ENCODE assay signal across 17 mouse cellular contexts in genomic region chr1:164317261-164317660, GRCm38 (mm10). TPM values are rescaled to one million over a fixed set of nuclear protein-coding genes. Genes with fewer than 3 reads are reported as not detected.
DNase-seq lines count a peak whose midpoint lies in the region; ATAC-seq lines count a peak whose summit lies in the region.
"Had no signal": no experiment of that assay in that cellular context is flagged by ENCODE, and none has a peak within 500 bp of the region (broad histone marks: within the 10 kb centered on the region; RNA-seq: fewer than 3 reads in every experiment).

No protein-coding gene starts in this region.

- H3K36me3 ChIP-seq in forebrain, embryonic 16.5 days (ENCODE audit: control insufficient read depth, insufficient read depth) = no peaks in the 10 kb centered on the region
- H3K36me3 ChIP-seq in forebrain, embryonic 11.5 days (ENCODE audit: control insufficient read depth, insufficient read depth, low read length) = no peaks in the 10 kb centered on the region; the same call in 1 of the 2 replicates
- peaks cover 7% of the 10 kb centered on the region for H3K36me3 ChIP-seq in hindbrain, embryonic 13.5 days
- no peaks in the 10 kb centered on the region; the same call in 1 of the 2 replicates for H3K36me3 ChIP-seq in hindbrain, embryonic 16.5 days (ENCODE audit: control insufficient read depth, insufficient read depth, low read length)
- peaks cover 8% of the 10 kb centered on the region; the same call in 1 of the 2 replicates for H3K36me3 ChIP-seq in midbrain, embryonic 14.5 days (ENCODE audit: control insufficient read depth, insufficient read depth, low read length)
- H3K36me3 ChIP-seq in midbrain, embryonic 11.5 days (ENCODE audit: control insufficient read depth, insufficient read depth, low read length) = no peaks in the 10 kb centered on the region

- no peak overlapping the region for H3K27ac ChIP-seq in forebrain, embryonic 16.5 days (ENCODE audit: low read length)
- H3K27ac ChIP-seq in forebrain, embryonic 11.5 days (ENCODE audit: low read depth, low read length) = no peak overlapping the region
- no peak overlapping the region for H3K27ac ChIP-seq in hindbrain, embryonic 13.5 days
- no peak overlapping the region for H3K27ac ChIP-seq in hindbrain, embryonic 16.5 days (ENCODE audit: low read depth, low read length)
- H3K27ac ChIP-seq in midbrain, embryonic 14.5 days (replicated peaks; ENCODE audit: low read depth, low read length) = 0 out of 2 replicates have a peak overlapping the region, but pooled peaks have one; percentile 5
- no peak overlapping the region for H3K27ac ChIP-seq in midbrain, embryonic 11.5 days (ENCODE audit: low read depth, low read length)
- H3K27ac ChIP-seq: embryonic facial prominence, embryonic 12.5 days; limb, embryonic 10.5 days; macrophage; stomach, embryonic 15.5 days had no signal

- H3K4me2 ChIP-seq in forebrain, embryonic 16.5 days (ENCODE audit: low read length) = no peak overlapping the region
- H3K4me2 ChIP-seq in forebrain, embryonic 11.5 days (ENCODE audit: low read depth, low read length, severe bottlenecking) = no peak overlapping the region
- no peak overlapping the region for H3K4me2 ChIP-seq in hindbrain, embryonic 13.5 days
- H3K4me2 ChIP-seq in hindbrain, embryonic 16.5 days (ENCODE audit: low read length) = no peak overlapping the region
- H3K4me2 ChIP-seq in midbrain, embryonic 14.5 days (ENCODE audit: low read length) = no peak overlapping the region
- no peak overlapping the region for H3K4me2 ChIP-seq in midbrain, embryonic 11.5 days
- H3K4me2 ChIP-seq: embryonic facial prominence, embryonic 12.5 days; stomach, embryonic 15.5 days had no signal

- whole genome bisulfite sequencing in forebrain, embryonic 16.5 days = 87% methylated on average over 9 of the region's 9 CpGs
- 83% methylated on average over 9 of the region's 9 CpGs for WGBS in forebrain, embryonic 11.5 days
- 86% methylated on average over 9 of the region's 9 CpGs for WGBS in hindbrain, embryonic 13.5 days
- WGBS in hindbrain, embryonic 16.5 days = 78% methylated on average over 9 of the region's 9 CpGs
- 87% methylated on average over 9 of the region's 9 CpGs for WGBS in midbrain, embryonic 14.5 days
- WGBS in midbrain, embryonic 11.5 days = 89% methylated on average over 9 of the region's 9 CpGs

- no peaks in the 10 kb centered on the region for H3K9me3 ChIP-seq in forebrain, embryonic 16.5 days (ENCODE audit: control insufficient read depth, low read length)
- H3K9me3 ChIP-seq in forebrain, embryonic 11.5 days (ENCODE audit: control insufficient read depth, low read length) = no peaks in the 10 kb centered on the region
- no peaks in the 10 kb centered on the region for H3K9me3 ChIP-seq in hindbrain, embryonic 13.5 days
- no peaks in the 10 kb centered on the region for H3K9me3 ChIP-seq in hindbrain, embryonic 16.5 days (ENCODE audit: control insufficient read depth, low read length)
- no peaks in the 10 kb centered on the region for H3K9me3 ChIP-seq in midbrain, embryonic 14.5 days (ENCODE audit: control insufficient read depth, low read length)
- no peaks in the 10 kb centered on the region for H3K9me3 ChIP-seq in midbrain, embryonic 11.5 days (ENCODE audit: control insufficient read depth, low read length)
- H3K9me3 ChIP-seq: embryonic facial prominence, embryonic 12.5 days; limb, embryonic 10.5 days; stomach, embryonic 15.5 days had no signal

- no peaks in the 10 kb centered on the region for H3K27me3 ChIP-seq in forebrain, embryonic 16.5 days (replicated peaks; ENCODE audit: control insufficient read depth, insufficient read depth, low read length)
- no peaks in the 10 kb centered on the region for H3K27me3 ChIP-seq in forebrain, embryonic 11.5 days (ENCODE audit: control insufficient read depth, insufficient read depth, low read length)
- no peaks in the 10 kb centered on the region for H3K27me3 ChIP-seq in hindbrain, embryonic 13.5 days
- no peaks in the 10 kb centered on the region for H3K27me3 ChIP-seq in hindbrain, embryonic 16.5 days (replicated peaks; ENCODE audit: control insufficient read depth, insufficient read depth, low read length)
- no peaks in the 10 kb centered on the region for H3K27me3 ChIP-seq in midbrain, embryonic 14.5 days (ENCODE audit: control insufficient read depth, insufficient read depth, low read length)
- H3K27me3 ChIP-seq in midbrain, embryonic 11.5 days (ENCODE audit: control insufficient read depth, insufficient read depth, low read length) = no peaks in the 10 kb centered on the region; the same call in 1 of the 2 replicates
- H3K27me3 ChIP-seq: CH12.LX; embryonic facial prominence, embryonic 12.5 days; Patski; stomach, embryonic 15.5 days had no signal

- ATAC-seq in forebrain, embryonic 16.5 days = peak; percentile 9; the same call in 1 of the 2 replicates
- no peak for ATAC-seq in forebrain, embryonic 11.5 days (replicated peaks; ENCODE audit: low FRiP score)
- ATAC-seq in hindbrain, embryonic 13.5 days (ENCODE audit: low FRiP score) = peak; percentile 26; the same call in 1 of the 2 replicates
- no peak; the same call in 1 of the 2 replicates for ATAC-seq in hindbrain, embryonic 16.5 days
- ATAC-seq in midbrain, embryonic 14.5 days (ENCODE audit: low FRiP score, low TSS enrichment) = no peak; the same call in 1 of the 2 replicates
- ATAC-seq in midbrain, embryonic 11.5 days (ENCODE audit: low FRiP score) = no peak
- ATAC-seq: lung, postnatal 0 days; Patski had no signal

- no peaks in the 10 kb centered on the region; the same call in 1 of the 2 replicates for H3K4me1 ChIP-seq in forebrain, embryonic 16.5 days (replicated peaks; ENCODE audit: control insufficient read depth, insufficient read depth, low read length)
- H3K4me1 ChIP-seq in forebrain, embryonic 11.5 days (replicated peaks; ENCODE audit: control insufficient read depth, insufficient read depth, low read length) = no peaks in the 10 kb centered on the region
- H3K4me1 ChIP-seq in hindbrain, embryonic 13.5 days (replicated peaks) = peaks cover 14% of the 10 kb centered on the region; the same call in 1 of the 2 replicates
- no peaks in the 10 kb centered on the region for H3K4me1 ChIP-seq in hindbrain, embryonic 16.5 days (ENCODE audit: control insufficient read depth, insufficient read depth, low read depth, low read length)
- no peaks in the 10 kb centered on the region for H3K4me1 ChIP-seq in midbrain, embryonic 14.5 days (ENCODE audit: control insufficient read depth, insufficient read depth, low read length)
- H3K4me1 ChIP-seq in midbrain, embryonic 11.5 days (ENCODE audit: control insufficient read depth, insufficient read depth, low read length) = no peaks in the 10 kb centered on the region; the same call in 1 of the 2 replicates
- H3K4me1 ChIP-seq: embryonic facial prominence, embryonic 12.5 days; limb, embryonic 10.5 days had no signal

- no peak overlapping the region for H3K4me3 ChIP-seq in forebrain, embryonic 16.5 days (replicated peaks; ENCODE audit: low read length)
- no peak overlapping the region for H3K4me3 ChIP-seq in forebrain, embryonic 11.5 days (ENCODE audit: low read depth, low read length)
- H3K4me3 ChIP-seq in hindbrain, embryonic 13.5 days = no peak overlapping the region
- H3K4me3 ChIP-seq in hindbrain, embryonic 16.5 days (ENCODE audit: low read length) = no peak overlapping the region
- no peak overlapping the region for H3K4me3 ChIP-seq in midbrain, embryonic 14.5 days (replicated peaks; ENCODE audit: low read depth, low read length)
- H3K4me3 ChIP-seq in midbrain, embryonic 11.5 days (ENCODE audit: low read depth, low read length) = no peak overlapping the region
- H3K4me3 ChIP-seq: embryonic facial prominence, embryonic 12.5 days; limb, embryonic 10.5 days; myocyte; stomach, embryonic 15.5 days had no signal

- H3K9ac ChIP-seq in forebrain, embryonic 16.5 days (replicated peaks; ENCODE audit: low read depth, low read length) = no peak overlapping the region
- H3K9ac ChIP-seq in forebrain, embryonic 11.5 days (ENCODE audit: low read length) = no peak overlapping the region
- H3K9ac ChIP-seq in hindbrain, embryonic 13.5 days = no peak overlapping the region
- no peak overlapping the region for H3K9ac ChIP-seq in hindbrain, embryonic 16.5 days (ENCODE audit: low read depth, low read length)
- H3K9ac ChIP-seq in midbrain, embryonic 14.5 days (replicated peaks; ENCODE audit: low read length) = no peak overlapping the region
- H3K9ac ChIP-seq in midbrain, embryonic 11.5 days (ENCODE audit: low read length) = no peak overlapping the region
- H3K9ac ChIP-seq: embryonic facial prominence, embryonic 12.5 days; forebrain, postnatal 0 days; liver, postnatal 0 days; stomach, embryonic 15.5 days had no signal

- DNase-seq in forebrain, embryonic 11.5 days (ENCODE audit: low spot score) = no peak
- no peak for DNase-seq in midbrain, embryonic 14.5 days
- DNase-seq in midbrain, embryonic 11.5 days (ENCODE audit: low spot score, missing footprints) = no peak
- no peak for DNase-seq in urinary bladder, postnatal 4 days (ENCODE audit: low spot score in 2 of 2)

RNA-seq across cellular contexts. Expression of gene Blzf1, which starts 10.0 kb away (rescaled TPM):
- 31.6 and 33.7 TPM in 2 replicates for polyA plus RNA-seq in forebrain, embryonic 16.5 days (2015; fragmentation: Nextera tagmentation; extraction: Ambion mirVana)
- 24.4 and 26.9 TPM in 2 replicates for polyA plus RNA-seq in forebrain, embryonic 11.5 days (2014; fragmentation: Nextera tagmentation; extraction: Ambion mirVana)
- 32.1 and 33.0 TPM in 2 replicates for polyA plus RNA-seq in hindbrain, embryonic 13.5 days (2015; fragmentation: Nextera tagmentation; extraction: Ambion mirVana)
- polyA plus RNA-seq in hindbrain, embryonic 16.5 days (2015; fragmentation: Nextera tagmentation; extraction: Ambion mirVana) = 29.4 and 31.3 TPM in 2 replicates
- polyA plus RNA-seq in midbrain, embryonic 14.5 days (2014; fragmentation: Nextera tagmentation; extraction: Ambion mirVana) = 28.3 and 28.9 TPM in 2 replicates
- 25.3 and 26.8 TPM in 2 replicates for polyA plus RNA-seq in midbrain, embryonic 11.5 days (2014; fragmentation: Nextera tagmentation; extraction: Ambion mirVana)

RNA-seq across cellular contexts. Expression of gene Nme7, which starts 13.3 kb away (rescaled TPM):
- 43.3 and 45.4 TPM in 2 replicates for polyA plus RNA-seq in forebrain, embryonic 16.5 days (2015; fragmentation: Nextera tagmentation; extraction: Ambion mirVana)
- polyA plus RNA-seq in forebrain, embryonic 11.5 days (2014; fragmentation: Nextera tagmentation; extraction: Ambion mirVana) = 34.7 and 40.5 TPM in 2 replicates
- polyA plus RNA-seq in hindbrain, embryonic 13.5 days (2015; fragmentation: Nextera tagmentation; extraction: Ambion mirVana) = 30.1 and 30.3 TPM in 2 replicates
- polyA plus RNA-seq in hindbrain, embryonic 16.5 days (2015; fragmentation: Nextera tagmentation; extraction: Ambion mirVana) = 32.0 and 35.8 TPM in 2 replicates
- 27.7 and 29.4 TPM in 2 replicates for polyA plus RNA-seq in midbrain, embryonic 14.5 days (2014; fragmentation: Nextera tagmentation; extraction: Ambion mirVana)
- 29.9 and 30.0 TPM in 2 replicates for polyA plus RNA-seq in midbrain, embryonic 11.5 days (2014; fragmentation: Nextera tagmentation; extraction: Ambion mirVana)

RNA-seq across cellular contexts. Expression of gene Ccdc181, which starts 41.9 kb away (rescaled TPM):
- polyA plus RNA-seq in forebrain, embryonic 16.5 days (2015; fragmentation: Nextera tagmentation; extraction: Ambion mirVana) = 22.7 and 25.5 TPM in 2 replicates
- 18.4 and 18.5 TPM in 2 replicates for polyA plus RNA-seq in forebrain, embryonic 11.5 days (2014; fragmentation: Nextera tagmentation; extraction: Ambion mirVana)
- 22.7 TPM in 2 replicates for polyA plus RNA-seq in hindbrain, embryonic 13.5 days (2015; fragmentation: Nextera tagmentation; extraction: Ambion mirVana)
- polyA plus RNA-seq in hindbrain, embryonic 16.5 days (2015; fragmentation: Nextera tagmentation; extraction: Ambion mirVana) = 23.9 and 26.4 TPM in 2 replicates
- 19.9 and 25.4 TPM in 2 replicates for polyA plus RNA-seq in midbrain, embryonic 14.5 days (2014; fragmentation: Nextera tagmentation; extraction: Ambion mirVana)
- polyA plus RNA-seq in midbrain, embryonic 11.5 days (2014; fragmentation: Nextera tagmentation; extraction: Ambion mirVana) = 16.4 and 18.2 TPM in 2 replicates

Comparison
In these comparisons a context has a peak if more than half of its experiments do, and no peak if none do; other contexts are left out.
1. ATAC-seq: peak in forebrain, embryonic 16.5 days (single experiment) and hindbrain, embryonic 13.5 days (single experiment); none in forebrain, embryonic 11.5 days (single experiment), hindbrain, embryonic 16.5 days (single experiment), midbrain, embryonic 14.5 days (single experiment) and midbrain, embryonic 11.5 days (single experiment).